Mouse (Mus musculus): Measurements from ENCODE around the gene Rnf31. TPM values are rescaled to one million over a fixed set of nuclear protein-coding genes. Genes with fewer than 3 reads are reported as not detected.

The Rnf31 gene
- total RNA-seq, 4 experiments from 2014 or later, result 31.4 to 46.1 (median 38.0) TPM

- peak; percentile 73 to 79 for DNase-seq (ENCODE audit: low spot score in 2 of 2)
Observed at GRCm38 (mm10) chr14:55603633-55604576, 12.4 kb downstream of the Rnf31 start.

GRCm38 (mm10) chr14:55604823-55605222 lies 13.3 kb downstream of the Rnf31 start:
- DNase-seq (ENCODE audit: low spot score in 2 of 2), result no peak

GRCm38 (mm10) chr14:55605743-55606459 lies 14.4 kb downstream of the Rnf31 start:
- DNase-seq (ENCODE audit: low spot score in 2 of 2), result no peak

- DNase-seq (ENCODE audit: low spot score in 2 of 2), result no peak
Observed at GRCm38 (mm10) chr14:55608339-55608738, 16.8 kb downstream of the Rnf31 start.

- no peak for DNase-seq (ENCODE audit: low spot score in 2 of 2)
Observed at GRCm38 (mm10) chr14:55613346-55613745, 21.8 kb downstream of the Rnf31 start.

GRCm38 (mm10) chr14:55614565-55615178 lies 23.2 kb downstream of the Rnf31 start:
- DNase-seq (ENCODE audit: low spot score in 2 of 2), result no peak

DNA sequence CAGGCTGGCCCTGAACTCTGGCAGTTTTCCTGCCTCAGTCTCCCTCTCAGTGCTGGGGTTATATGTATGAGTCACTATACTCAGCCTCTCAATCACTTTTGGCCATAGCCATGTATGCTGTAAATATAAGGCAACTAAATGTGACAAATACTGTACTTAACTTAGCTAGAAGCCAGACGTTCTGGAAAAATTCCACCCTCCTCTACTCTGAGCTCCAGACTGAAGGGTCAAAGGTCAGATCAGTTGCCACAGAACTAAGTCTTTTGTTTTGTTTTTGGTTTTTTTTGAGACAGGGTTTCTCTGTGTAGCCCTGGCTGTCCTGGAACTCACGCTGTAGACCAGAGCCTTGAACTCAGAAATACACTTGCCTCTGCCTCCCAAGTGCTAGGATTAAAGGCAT lies 24.4 kb downstream of the Rnf31 start:
- no peak for DNase-seq (ENCODE audit: low spot score in 2 of 2)

GRCm38 (mm10) chr14:55616844-55617243 lies 25.3 kb downstream of the Rnf31 start:
- DNase-seq (ENCODE audit: low spot score in 2 of 2), result no peak

DNA sequence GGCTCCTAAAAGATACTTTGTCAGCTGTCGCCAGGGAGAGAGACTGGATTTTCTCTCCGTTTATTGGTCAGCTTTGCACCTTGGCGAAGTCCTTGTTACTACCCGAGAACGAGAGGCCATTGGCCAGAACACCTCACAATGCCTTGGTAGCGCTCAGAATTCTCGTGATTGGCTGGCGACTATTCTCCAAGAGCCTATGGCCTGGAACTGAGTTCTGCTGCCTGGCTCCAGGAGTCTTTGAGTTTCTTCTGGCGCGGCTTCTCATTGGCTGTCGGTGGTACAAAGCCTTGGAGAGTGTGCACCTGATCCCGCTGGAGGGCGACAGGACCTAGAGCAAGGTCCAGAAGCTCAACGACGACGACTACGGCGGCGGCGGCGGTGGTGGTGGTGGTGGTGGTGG lies 26.3 kb downstream of the Rnf31 start, which contains the start of gene Rec8:
TSS of gene Rec8 (plus strand) at position 216 of the 400 bp plus-strand sequence.
- no peak for DNase-seq (ENCODE audit: low spot score in 2 of 2)

DNA sequence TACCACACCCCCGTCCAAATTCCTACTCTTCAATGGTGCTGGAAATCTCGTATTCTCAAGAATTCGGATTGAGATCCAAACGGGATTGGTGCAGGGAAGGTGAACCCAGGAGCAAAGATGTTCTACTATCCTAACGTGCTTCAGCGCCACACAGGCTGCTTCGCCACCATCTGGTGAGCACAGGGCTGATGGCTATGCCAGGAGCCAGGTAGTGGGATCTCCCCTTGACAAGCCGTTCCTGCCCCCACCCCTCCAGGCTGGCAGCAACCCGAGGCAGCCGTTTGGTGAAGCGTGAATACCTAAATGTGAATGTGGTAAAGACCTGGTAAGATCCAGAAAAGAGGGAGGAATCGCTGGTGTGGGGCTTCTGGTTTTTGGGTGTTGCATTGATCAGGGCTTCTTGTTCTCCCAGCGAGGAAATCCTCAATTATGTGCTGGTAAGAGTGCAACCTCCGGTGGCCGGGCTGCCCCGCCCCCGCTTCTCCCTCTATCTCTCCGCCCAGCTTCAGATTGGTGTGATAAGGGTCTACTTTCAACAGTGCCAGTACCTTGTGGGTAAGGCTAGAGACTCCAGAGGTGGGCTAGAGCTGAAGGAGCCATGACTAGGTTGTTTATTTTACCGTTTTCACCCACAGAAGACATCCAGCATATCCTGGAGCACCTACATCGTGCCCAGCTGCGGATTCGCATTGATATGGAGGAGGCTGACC lies 27.1 kb downstream of the Rnf31 start:
- DNase-seq (ENCODE audit: low spot score in 2 of 2), result no peak

- DNase-seq (ENCODE audit: low spot score in 2 of 2), result no peak
Observed at GRCm38 (mm10) chr14:55628077-55628827, 36.7 kb downstream of the Rnf31 start.

GRCm38 (mm10) chr14:55629312-55629711 lies 37.8 kb downstream of the Rnf31 start:
- peak in 1 of 2 experiments; percentile 25 for DNase-seq (ENCODE audit: low spot score in 2 of 2)

DNA sequence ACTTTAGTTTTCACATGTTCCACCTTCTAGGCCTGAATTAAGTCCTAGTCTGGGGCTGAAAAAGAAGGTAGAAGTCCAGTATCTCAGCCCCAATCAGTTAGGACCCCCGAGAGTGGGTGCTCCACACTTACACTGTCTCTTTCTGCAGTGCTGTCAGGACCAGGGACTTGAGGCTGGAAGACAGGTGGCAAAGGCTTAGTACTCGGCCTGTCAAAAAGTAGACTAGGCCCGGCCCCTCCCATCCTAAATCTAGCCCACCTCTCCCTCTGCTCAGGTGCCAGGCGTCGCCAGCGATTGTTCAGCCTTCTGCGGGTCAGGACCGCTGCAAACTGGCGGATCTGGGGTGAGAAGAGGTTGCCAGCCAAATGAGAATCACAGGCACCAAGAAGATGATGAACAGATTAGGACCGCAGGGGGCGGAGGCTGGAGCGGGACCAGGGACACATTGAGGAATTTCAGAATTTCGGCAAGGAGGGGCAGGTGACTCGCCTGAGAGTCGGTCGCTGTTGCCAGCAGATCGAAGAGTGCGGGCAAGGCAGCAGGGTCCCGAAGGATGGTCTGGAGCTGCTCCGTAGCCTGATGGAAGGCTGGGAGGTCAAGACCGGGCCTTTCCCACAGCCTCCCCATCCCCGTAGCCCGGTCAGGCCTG lies 43.5 kb downstream of the Rnf31 start:
- DNase-seq (ENCODE audit: low spot score in 2 of 2), result no peak

DNA sequence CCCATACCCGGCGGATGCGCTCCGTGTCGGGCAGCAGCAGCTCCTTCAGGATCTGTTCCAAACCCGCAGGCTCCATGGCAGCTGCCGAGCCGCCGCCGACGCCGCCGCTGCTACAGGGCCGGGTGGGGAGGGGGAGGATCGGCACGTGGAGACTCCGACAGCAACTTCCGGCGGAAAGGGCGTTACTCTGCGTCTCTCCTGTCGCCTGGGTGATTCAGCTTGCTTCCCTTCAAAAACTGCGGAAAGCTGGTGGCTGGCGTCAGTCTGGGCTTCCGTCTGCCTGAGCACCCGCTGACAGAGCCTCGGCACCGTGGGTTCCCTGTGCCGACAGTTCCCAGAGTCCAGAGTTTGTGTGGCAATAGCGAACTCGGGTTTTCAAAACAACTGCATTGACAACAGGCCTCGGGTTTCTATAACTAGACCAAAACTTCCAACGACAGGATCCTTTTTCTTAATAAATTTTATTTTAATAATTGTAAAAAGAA lies 44.1 kb downstream of the Rnf31 start, which contains the start of gene Ipo4:
TSS of gene Ipo4 (minus strand) at position 435 of the 485 bp plus-strand sequence.
- peak; percentile 72 to 86 for DNase-seq (ENCODE audit: low spot score in 2 of 2)

GRCm38 (mm10) chr14:55637795-55638194 lies 46.3 kb downstream of the Rnf31 start, which contains the start of gene Gm49378:
TSS of gene Gm49378 (minus strand) at chr14:55637895.
- DNase-seq (ENCODE audit: low spot score in 2 of 2), result no peak

DNA sequence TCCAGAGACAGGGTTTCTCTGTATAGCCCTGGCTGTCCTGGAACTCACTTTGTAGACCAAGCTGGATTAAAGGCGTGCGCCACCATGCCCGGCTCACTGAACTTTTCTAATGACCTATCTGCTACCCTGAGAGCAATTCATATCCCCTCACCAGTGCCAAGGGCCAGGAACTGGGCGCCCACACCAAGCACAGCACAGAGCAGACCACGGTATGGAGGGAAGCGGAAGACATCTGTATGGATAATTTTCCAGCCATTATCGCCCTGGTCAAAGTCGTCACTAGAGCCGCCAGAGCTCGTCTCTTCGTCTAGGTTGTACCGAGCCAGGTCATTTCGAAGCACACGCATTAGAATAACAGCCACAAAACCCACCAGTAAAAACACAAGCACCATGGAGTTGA lies 49.3 kb downstream of the Rnf31 start:
- DNase-seq (ENCODE audit: low spot score in 2 of 2), result no peak

DNA sequence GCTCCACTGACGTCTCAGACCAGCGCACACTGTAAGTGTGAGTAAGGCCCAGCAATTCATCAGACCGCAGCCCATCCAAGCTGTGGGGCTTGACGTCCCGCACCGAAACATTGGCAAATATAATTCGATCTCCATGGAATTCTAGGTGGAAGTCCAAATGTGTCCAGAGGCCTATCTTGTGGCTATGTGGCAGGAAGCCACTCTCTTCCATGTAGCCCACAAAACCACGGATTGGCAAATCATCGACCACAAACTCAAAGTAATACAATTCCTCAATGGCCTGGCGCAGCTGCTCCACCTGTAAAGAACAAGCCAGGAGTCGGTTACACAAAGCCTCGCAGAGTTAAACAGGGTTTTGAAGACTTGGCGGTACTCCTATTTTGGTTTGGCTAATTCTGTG lies 49.8 kb downstream of the Rnf31 start:
- no peak for DNase-seq (ENCODE audit: low spot score in 2 of 2)

DNA sequence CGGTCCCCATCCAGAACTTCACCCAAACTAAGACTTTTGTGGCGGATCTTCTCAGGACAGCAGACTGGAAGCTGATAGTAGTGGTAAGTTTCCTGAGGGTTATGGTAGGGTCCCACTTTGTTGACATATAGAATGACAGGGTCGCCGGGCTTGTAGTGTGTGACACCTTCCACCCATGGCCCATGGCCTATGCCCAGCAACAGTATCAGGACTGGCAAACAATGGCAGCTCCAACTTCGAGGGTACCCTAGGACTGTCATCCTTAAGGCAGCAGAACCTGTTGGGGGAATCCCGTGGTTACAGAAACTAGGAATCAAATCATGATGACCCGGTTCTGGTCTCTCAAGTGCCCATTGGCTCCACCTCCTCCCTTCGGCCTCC lies 51.2 kb downstream of the Rnf31 start:
- DNase-seq (ENCODE audit: low spot score in 2 of 2), result no peak

GRCm38 (mm10) chr14:55643060-55643907 lies 51.8 kb downstream of the Rnf31 start, which contains the start of gene Tm9sf1:
TSS of gene Tm9sf1 (minus strand) at chr14:55643806.
- DNase-seq (ENCODE audit: low spot score in 2 of 2), result peak; percentile 79 to 87

All from left cerebral cortex, adult 8-10 months (tissue).